Mouse (Mus musculus) CH12.LX (cell line): ENCODE measurements around the gene Ccdc62. TPM values are rescaled to one million over a fixed set of nuclear protein-coding genes. Genes with fewer than 3 reads are reported as not detected.

Source experiments
- DNase-seq: peaks from one replicate; pipeline ENCODE4 v3.0.0-alpha.2; 2013; ENCODE audit errors: extremely low read depth
- H3K27ac ChIP-seq: 2 replicates; pipeline ENCODE4 v1.5.1; 2012; ENCODE audit warnings: low read depth, mild to moderate bottlenecking, control low read depth, moderate library complexity; ENCODE audit not compliant: insufficient read depth
- H3K27me3 ChIP-seq: replicated peaks from 2 replicates; pipeline ENCODE3; 2012; ENCODE audit warnings: inconsistent platforms
- H3K36me3 ChIP-seq, 2 experiments: replicated peaks in 1 of 2; 2 replicates each; pipeline versions ENCODE3 to v1.6.1; 2012; ENCODE audit warnings: inconsistent platforms in 1 of 2, low read length in 1 of 2, mild to moderate bottlenecking in 1 of 2, mixed read lengths in 1 of 2, moderate library complexity in 1 of 2; ENCODE audit not compliant: control insufficient read depth in 1 of 2, insufficient read depth in 1 of 2
- H3K4me1 ChIP-seq, 2 experiments: 2 replicates each; pipeline ENCODE4 v1.6.1; 2012; ENCODE audit warnings: inconsistent platforms in 1 of 2, moderate library complexity in 1 of 2; ENCODE audit not compliant: insufficient read depth in 2 of 2, control insufficient read depth in 1 of 2
- H3K4me2 ChIP-seq: 2 replicates; pipeline ENCODE4 v1.6.1; 2012; ENCODE audit warnings: low read depth, mild to moderate bottlenecking, control low read depth; ENCODE audit not compliant: poor library complexity, insufficient read depth, severe bottlenecking
- H3K4me3 ChIP-seq, 3 experiments: fragments of 150-350 bp in 1 of 3; sonication (generic) in 1 of 3; replicated peaks in 1 of 3; 2 replicates each; pipeline versions ENCODE3 to v1.5.1; 2011 to 2012; ENCODE audit warnings: low read depth in 2 of 3, low read length in 2 of 3, mild to moderate bottlenecking in 2 of 3, moderate library complexity in 2 of 3, control low read depth in 1 of 3, improper control_type of control experiment in 1 of 3, inconsistent platforms in 1 of 3, mixed read lengths in 1 of 3; ENCODE audit not compliant: poor library complexity in 1 of 3
- H3K79me2 ChIP-seq: replicated peaks from 2 replicates; pipeline ENCODE4 v1.6.1; 2012; ENCODE audit warnings: mild to moderate bottlenecking, moderate library complexity; ENCODE audit not compliant: control insufficient read depth, poor library complexity, insufficient read depth, severe bottlenecking; ENCODE audit errors: extremely low read depth
- H3K9ac ChIP-seq: 2 replicates; pipeline ENCODE4 v1.6.1; 2012; ENCODE audit warnings: low read depth, mild to moderate bottlenecking, control low read depth, moderate library complexity; ENCODE audit not compliant: insufficient read depth
- H3K9me3 ChIP-seq: replicated peaks from 2 replicates; pipeline ENCODE3; 2012; ENCODE audit warnings: low read length, inconsistent platforms, mixed read lengths
- CHD1 ChIP-seq: IDR thresholded peaks from 2 replicates; pipeline ENCODE4 v1.6.1; 2012; ENCODE audit warnings: low read depth, low read length, improper control_type of control experiment, inconsistent platforms
- CTCF ChIP-seq, 2 experiments: IDR thresholded peaks in 1 of 2; conservative IDR thresholded peaks in 1 of 2; 2 replicates each; pipeline ENCODE4 v1.5.1; 2011 to 2012; ENCODE audit warnings: low read depth in 2 of 2, low read length in 2 of 2, improper control_type of control experiment in 1 of 2, inconsistent platforms in 1 of 2, mild to moderate bottlenecking in 1 of 2, moderate library complexity in 1 of 2
- E2F4 ChIP-seq: IDR thresholded peaks from 2 replicates; pipeline ENCODE4 v1.6.1; 2011; ENCODE audit warnings: low read depth, low read length, improper control_type of control experiment; ENCODE audit not compliant: insufficient replicate concordance
- EP300 ChIP-seq: IDR thresholded peaks from 2 replicates; pipeline ENCODE4 v1.6.1; 2011; ENCODE audit warnings: low read length, improper control_type of control experiment
- ETS1 ChIP-seq: conservative IDR thresholded peaks from 2 replicates; pipeline ENCODE4 v1.6.1; 2012; ENCODE audit warnings: low read depth, mild to moderate bottlenecking, inconsistent platforms, low read length, improper control_type of control experiment, moderate library complexity
- GABPA ChIP-seq: IDR thresholded peaks from 2 replicates; pipeline ENCODE4 v1.6.1; 2012; ENCODE audit warnings: low read depth, low read length, improper control_type of control experiment, inconsistent platforms; ENCODE audit not compliant: insufficient replicate concordance
- HCFC1 ChIP-seq: IDR thresholded peaks from 2 replicates; pipeline ENCODE4 v1.6.1; 2012; ENCODE audit warnings: low read depth, mild to moderate bottlenecking, inconsistent platforms, low read length, improper control_type of control experiment
- JUN ChIP-seq: IDR thresholded peaks from 2 replicates; pipeline ENCODE4 v1.6.1; 2011; ENCODE audit warnings: low read depth, mild to moderate bottlenecking, low read length, improper control_type of control experiment, moderate library complexity; ENCODE audit not compliant: insufficient read depth
- KAT2A ChIP-seq: IDR thresholded peaks from 2 replicates; pipeline ENCODE4 v1.6.1; 2012; ENCODE audit warnings: low read length, improper control_type of control experiment, inconsistent platforms; ENCODE audit not compliant: insufficient replicate concordance
- MAFK ChIP-seq: IDR thresholded peaks from 2 replicates; pipeline ENCODE4 v1.6.1; 2011; ENCODE audit warnings: low read length, improper control_type of control experiment; ENCODE audit not compliant: insufficient replicate concordance
- MYC ChIP-seq: IDR thresholded peaks from 2 replicates; pipeline ENCODE4 v1.6.1; 2011; ENCODE audit warnings: low read depth, mild to moderate bottlenecking, improper control_type of control experiment, low read length
- NELFE ChIP-seq: IDR thresholded peaks from 2 replicates; pipeline ENCODE4 v1.6.1; 2011; ENCODE audit warnings: low read depth, low read length, improper control_type of control experiment
- PAX5 ChIP-seq: IDR thresholded peaks from 2 replicates; pipeline ENCODE4 v1.6.1; 2012; ENCODE audit warnings: low read length, inconsistent platforms, mixed read lengths
- POLR2A ChIP-seq: IDR thresholded peaks from 2 replicates; pipeline ENCODE4 v1.6.1; 2011; ENCODE audit warnings: low read depth, mild to moderate bottlenecking, improper control_type of control experiment, low read length
- RAD21 ChIP-seq: IDR thresholded peaks from 2 replicates; pipeline ENCODE4 v1.6.1; 2011; ENCODE audit warnings: low read depth, mild to moderate bottlenecking, low read length, improper control_type of control experiment, moderate library complexity
- RCOR1 ChIP-seq: conservative IDR thresholded peaks from 2 replicates; pipeline ENCODE4 v1.6.1; 2012; ENCODE audit warnings: low read depth, mild to moderate bottlenecking, inconsistent platforms, low read length, improper control_type of control experiment
- SIN3A ChIP-seq: IDR thresholded peaks from 2 replicates; pipeline ENCODE4 v1.6.1; 2012; ENCODE audit warnings: low read length, improper control_type of control experiment, inconsistent platforms
- USF1 ChIP-seq: IDR thresholded peaks from 2 replicates; pipeline ENCODE4 v1.6.1; 2014; ENCODE audit warnings: low read depth, mild to moderate bottlenecking, inconsistent platforms, low read length, improper control_type of control experiment
- USF2 ChIP-seq: conservative IDR thresholded peaks from 2 replicates; pipeline ENCODE4 v1.6.1; 2011; ENCODE audit warnings: low read depth, low read length, improper control_type of control experiment
- ZC3H11A ChIP-seq: IDR thresholded peaks from 2 replicates; pipeline ENCODE4 v1.6.1; 2012; ENCODE audit warnings: low read depth, mild to moderate bottlenecking, inconsistent platforms, low read length, improper control_type of control experiment
- ZMIZ1 ChIP-seq: IDR thresholded peaks from 2 replicates; pipeline ENCODE4 v1.6.1; 2012; ENCODE audit warnings: low read depth, mild to moderate bottlenecking, inconsistent platforms, low read length, improper control_type of control experiment
- ZNF384 ChIP-seq: IDR thresholded peaks from 2 replicates; pipeline ENCODE4 v1.6.1; 2012; ENCODE audit warnings: low read depth, low read length, improper control_type of control experiment, inconsistent platforms
- dilution Hi-C: fragments of 300-500 bp; cut with MboI; formaldehyde crosslinking; loops from 2 replicates; pipeline ENCODE4 v1.14.3; 2020; ENCODE audit warnings: low sequenced_read_pairs; ENCODE audit not compliant: extremely low pct_unique_long_range_greater_than_20kb, extremely low pct_ligation_motif_present
- in situ Hi-C: fragments of 300-500 bp; cut with MboI; formaldehyde crosslinking; loops from 3 replicates; pipeline ENCODE4 v1.14.3; 2019; ENCODE audit warnings: low sequenced_read_pairs, low pct_ligation_motif_present, low pct_unique_long_range_greater_than_20kb, mixed read lengths
- polyA plus RNA-seq: library from polyadenylated mRNA; unstranded; fragments of >175 nt; gene quantifications from 2 replicates; pipeline ENCODE4 v1.2.1, GENCODE M21; 2012; ENCODE audit warnings: low read depth; ENCODE audit not compliant: insufficient read length
- total RNA-seq, 2 experiments: library from RNA; depleted of rRNA; stranded (reverse); fragments of 300-350 nt in 1 of 2; fragments of >200 nt in 1 of 2; gene quantifications; 2 replicates each; pipeline ENCODE4 v1.2.3; 2012 to 2014

Ccdc62 gene
- total and polyA plus RNA-seq, 3 experiments, result 1.6 to 5.3 (median 2.0) TPM

GRCm38 (mm10) chr5:123906976-123907630 lies 23.4 kb upstream of the Ccdc62 start, which contains the start of gene Denr (continued):
- TF ChIP-seq RAD21 (peak; percentile 91), USF2 (no peak), JUN (no peak), ZMIZ1 (no peak; the same call in 1 of the 2 replicates), HCFC1 (peak; percentile 79), MAFK (no peak)

DNA sequence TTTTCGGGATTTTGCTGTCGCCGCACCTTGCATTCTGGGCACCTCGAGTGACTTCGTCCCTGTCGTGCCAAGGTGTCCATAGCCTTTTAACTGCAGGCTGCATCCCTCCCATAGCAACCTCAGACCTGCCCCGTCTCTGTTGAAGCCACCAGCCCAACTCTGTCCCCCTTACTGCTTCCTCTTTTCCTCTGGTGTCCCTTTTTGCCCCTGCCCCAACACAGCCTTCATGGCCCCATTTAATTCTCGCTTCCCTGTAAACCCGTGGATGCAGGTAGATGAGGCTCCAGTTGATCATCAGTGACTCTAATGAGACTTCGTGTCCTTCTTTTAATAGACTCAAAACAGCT lies 22.9 kb upstream of the Ccdc62 start:
- Histone ChIP-seq H3K4me3 (peak overlapping the region; percentile 80 to 97 (median 81)), H3K9ac (peak overlapping the region; percentile 87), H3K27ac (peak overlapping the region; percentile 62), H3K9me3 (peaks cover 3% of the 10 kb centered on the region), H3K4me2 (peak overlapping the region; percentile 99), H3K27me3 (no peaks in the 10 kb centered on the region), H3K36me3 (peaks cover 21 to 40% of the 10 kb centered on the region in 2 experiments), H3K4me1 (peaks cover 20 to 46% of the 10 kb centered on the region in 2 experiments), H3K79me2 (peaks cover 36% of the 10 kb centered on the region)
- no peak for DNase-seq
- dilution Hi-C loops, result no loop called here
- TF ChIP-seq CHD1 (peak; percentile 33; the same call in 1 of the 2 replicates), SIN3A (peak; percentile 74), NELFE (no peak), USF2 (no peak), RCOR1 (no peak), PAX5 (no peak), ZC3H11A (no peak), USF1 (no peak), ZMIZ1 (0 out of 2 replicates have a peak, but pooled peaks have one; percentile 51), POLR2A (no peak), ZNF384 (no peak), KAT2A (no peak), ETS1 (no peak), EP300 (no peak), MYC (no peak), GABPA (no peak), CTCF (conservative IDR thresholded peaks at IDR 0.05 in 1 of 2, IDR thresholded peaks at IDR 0.05 in 1 of 2; ENCODE audit: low read depth in 2 of 2, low read length in 2 of 2) (no peak), E2F4 (no peak)
- in situ Hi-C loops, result loop anchor here (5.0 to 25.0 kb wide), 2 partner anchors 85 to 270 kb away; no protein-coding TSS in a partner anchor
